Mouse (Mus musculus) heart, embryonic 12.5 days (tissue): ENCODE data around the gene Gm3285. TPM values are rescaled to one million over a fixed set of nuclear protein-coding genes. Genes with fewer than 3 reads are reported as not detected.

Experiments used
- ATAC-seq: fragments of 200-750 bp; cut with Nextera tagmentation; 2 replicates; pipeline ENCODE4 v1.8.0; 2017; ENCODE audit warnings: moderate TSS enrichment, moderate library complexity; ENCODE audit not compliant: insufficient number of reproducible peaks, low FRiP score
- H3K27ac ChIP-seq: fragments of 300-500 bp; sonication (generic); 2 replicates; pipeline ENCODE4 v1.5.1; 2016; ENCODE audit warnings: mild to moderate bottlenecking, moderate library complexity; ENCODE audit not compliant: poor library complexity, severe bottlenecking
- H3K27me3 ChIP-seq: fragments of 300-500 bp; sonication (generic); replicated peaks from 2 replicates; pipeline ENCODE4 v1.6.1; 2016; ENCODE audit warnings: mild to moderate bottlenecking, moderate library complexity
- H3K36me3 ChIP-seq: fragments of 300-500 bp; sonication (generic); 2 replicates; pipeline ENCODE4 v1.6.1; 2016; ENCODE audit warnings: mild to moderate bottlenecking, moderate library complexity
- H3K4me1 ChIP-seq: fragments of 300-500 bp; sonication (generic); replicated peaks from 2 replicates; pipeline ENCODE4 v1.6.1; 2016; ENCODE audit warnings: mild to moderate bottlenecking
- H3K4me2 ChIP-seq: fragments of 300-500 bp; sonication (generic); 2 replicates; pipeline ENCODE4 v1.6.1; 2016; ENCODE audit warnings: mild to moderate bottlenecking, moderate library complexity
- H3K4me3 ChIP-seq: fragments of 300-500 bp; sonication (generic); 2 replicates; pipeline ENCODE4 v1.5.1; 2016; ENCODE audit warnings: mild to moderate bottlenecking
- H3K9ac ChIP-seq: fragments of 300-500 bp; sonication (generic); 2 replicates; pipeline ENCODE4 v1.6.1; 2016; ENCODE audit warnings: mild to moderate bottlenecking, moderate library complexity
- H3K9me3 ChIP-seq: fragments of 300-500 bp; sonication (generic); replicated peaks from 2 replicates; pipeline ENCODE4 v1.6.1; 2016; ENCODE audit warnings: mild to moderate bottlenecking, moderate library complexity
- WGBS: fragments of 180-500 bp; shearing (Covaris S2); methylation state at CpG from one replicate; pipeline ENCODE4 v1.1.7; 2016; 5-methylcytosine and 5-hydroxymethylcytosine counted together
- polyA plus RNA-seq: library from polyadenylated mRNA; unstranded; fragments of >200 nt; fragmentation: Nextera tagmentation; extraction: Ambion mirVana; gene quantifications from 2 replicates; pipeline ENCODE4 v1.2.1, GENCODE M21; 2016

Gm3285 gene
- polyA plus RNA-seq, 1 experiment from 2014 or later = not detected

DNA sequence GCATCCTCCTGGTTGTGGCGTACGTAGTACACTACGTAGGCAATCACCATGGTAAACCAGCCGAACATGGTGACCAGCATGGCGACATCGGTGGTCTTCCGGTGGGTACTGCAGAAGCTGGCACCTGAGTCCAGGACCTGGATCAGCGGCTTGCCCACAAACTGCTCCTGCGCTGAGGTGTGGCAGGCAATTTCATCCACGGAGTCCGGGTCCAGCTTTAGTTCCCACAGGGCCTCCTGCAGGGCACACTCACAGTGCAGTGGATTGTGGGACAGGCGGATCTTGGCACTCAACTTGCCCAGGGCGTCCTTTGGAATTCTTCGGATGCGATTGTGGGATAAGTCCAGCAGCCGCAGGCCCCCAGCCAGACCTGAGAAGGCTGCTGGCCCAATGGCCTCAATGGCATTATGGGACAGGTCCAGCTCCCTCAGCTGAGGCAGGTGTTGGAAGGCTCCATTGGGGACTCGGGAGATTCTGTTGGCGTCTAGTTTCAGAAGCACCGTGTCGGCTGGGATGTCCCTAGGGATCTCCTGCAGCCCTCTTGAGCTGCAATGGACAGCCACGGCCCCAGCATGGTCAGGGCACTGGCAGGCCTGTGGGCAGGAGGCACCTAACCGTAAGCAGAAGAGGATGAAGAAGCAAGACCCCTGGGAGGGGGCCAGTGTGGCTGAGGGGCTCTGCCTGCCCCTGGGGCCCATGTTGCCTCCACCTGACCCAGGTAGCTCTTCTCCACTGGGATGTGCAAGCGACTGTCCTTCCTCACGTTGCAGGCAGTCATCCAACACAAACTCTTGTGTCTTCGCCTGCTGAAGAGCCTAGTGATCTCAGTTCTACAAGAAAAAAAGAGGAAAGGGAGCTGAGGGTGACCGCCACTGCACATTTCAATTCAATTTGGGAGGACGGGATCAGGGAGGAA lies 39.4 kb downstream of the Gm3285 start:
- H3K36me3 ChIP-seq = no peaks in the 10 kb centered on the region
- H3K4me3 ChIP-seq = peak overlapping the region; percentile 64; the same call in 1 of the 2 replicates
- H3K27me3 ChIP-seq = peaks cover 23% of the 10 kb centered on the region
- H3K27ac ChIP-seq = no peak overlapping the region
- peaks cover 15% of the 10 kb centered on the region for H3K4me1 ChIP-seq
- H3K9me3 ChIP-seq = peaks cover 4% of the 10 kb centered on the region; the same call in 1 of the 2 replicates
- H3K4me2 ChIP-seq = peak overlapping the region; percentile 69
- no peak for ATAC-seq
- H3K9ac ChIP-seq = no peak overlapping the region
- whole genome bisulfite sequencing = 84% methylated on average over 27 of the region's 27 CpGs

DNA sequence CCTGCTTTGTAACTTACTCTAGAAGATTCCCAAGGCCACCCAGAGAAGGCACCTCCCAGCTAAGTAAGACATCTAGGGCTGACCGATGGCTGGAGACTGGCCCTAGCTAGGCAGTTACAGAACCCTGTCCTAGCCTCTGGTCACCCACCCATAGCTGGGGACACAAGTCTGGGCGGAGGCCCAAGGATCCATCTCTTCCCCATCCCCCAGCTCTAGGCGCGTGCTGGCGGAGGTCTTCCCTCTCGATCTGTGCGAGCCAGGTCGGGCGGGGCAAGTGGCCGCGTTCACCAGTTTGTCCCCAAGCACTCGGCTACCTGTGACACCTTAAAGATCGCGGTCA lies 40.1 kb downstream of the Gm3285 start:
- Histone ChIP-seq H3K4me3 (peak overlapping the region; percentile 64), H3K36me3 (no peaks in the 10 kb centered on the region), H3K9ac (peak overlapping the region; percentile 58), H3K4me2 (peak overlapping the region; percentile 69), H3K4me1 (peaks cover 13% of the 10 kb centered on the region), H3K27me3 (peaks cover 23% of the 10 kb centered on the region), H3K27ac (no peak overlapping the region), H3K9me3 (peaks cover 4% of the 10 kb centered on the region; the same call in 1 of the 2 replicates)
- 3% methylated on average over 14 of the region's 14 CpGs for WGBS
- peak; percentile 7; the same call in 1 of the 2 replicates for ATAC-seq

DNA sequence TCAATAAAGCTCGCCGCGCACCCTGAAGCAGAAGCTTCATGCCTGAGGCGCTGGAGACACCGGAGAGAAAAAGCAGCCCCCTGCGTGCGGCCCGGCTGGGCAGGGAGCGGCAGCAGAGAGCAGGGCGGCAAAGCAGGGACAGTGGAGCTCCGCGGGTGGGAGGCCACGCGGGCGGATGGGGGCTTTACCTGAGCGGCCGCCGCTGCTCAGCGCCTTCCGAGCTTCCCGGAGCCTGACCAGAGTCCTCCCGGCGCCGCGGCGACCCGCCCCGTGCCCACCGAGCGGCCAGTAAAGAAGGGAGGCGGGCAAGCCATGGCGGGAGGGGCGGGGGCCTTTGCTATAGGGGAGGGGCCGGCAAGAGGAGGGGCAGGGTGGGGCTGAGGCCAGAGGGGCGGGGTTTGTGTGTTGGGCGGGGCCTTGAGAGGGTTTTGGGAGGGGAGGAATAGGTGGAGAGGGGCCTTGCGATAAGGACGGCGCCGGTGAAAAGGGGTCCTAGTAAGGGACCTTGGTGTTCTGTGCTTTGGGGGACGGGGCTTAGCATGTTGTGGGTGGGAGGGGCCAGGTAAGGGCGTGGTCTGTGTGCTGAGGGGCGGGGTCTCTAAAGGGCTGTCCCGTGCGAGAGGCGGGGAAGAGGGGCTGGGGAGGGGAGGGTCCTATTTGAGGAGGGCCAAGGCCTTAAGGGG lies 40.6 kb downstream of the Gm3285 start, which contains the start of gene Lrrc3:
TSS of gene Lrrc3 (minus strand) at position 326 of the 683 bp plus-strand sequence.
- Histone ChIP-seq H3K27me3 (peaks cover 23% of the 10 kb centered on the region), H3K36me3 (no peaks in the 10 kb centered on the region), H3K4me1 (peaks cover 13% of the 10 kb centered on the region), H3K9ac (peak within 1 kb of the TSS; percentile 58), H3K4me3 (peak within 1 kb of the TSS; percentile 64), H3K27ac (no peak within 1 kb of the TSS), H3K4me2 (peak within 1 kb of the TSS; percentile 69), H3K9me3 (peaks cover 4% of the 10 kb centered on the region; the same call in 1 of the 2 replicates)
- 2% methylated on average over 44 of the region's 46 CpGs for WGBS
- peak; percentile 84 for ATAC-seq

DNA sequence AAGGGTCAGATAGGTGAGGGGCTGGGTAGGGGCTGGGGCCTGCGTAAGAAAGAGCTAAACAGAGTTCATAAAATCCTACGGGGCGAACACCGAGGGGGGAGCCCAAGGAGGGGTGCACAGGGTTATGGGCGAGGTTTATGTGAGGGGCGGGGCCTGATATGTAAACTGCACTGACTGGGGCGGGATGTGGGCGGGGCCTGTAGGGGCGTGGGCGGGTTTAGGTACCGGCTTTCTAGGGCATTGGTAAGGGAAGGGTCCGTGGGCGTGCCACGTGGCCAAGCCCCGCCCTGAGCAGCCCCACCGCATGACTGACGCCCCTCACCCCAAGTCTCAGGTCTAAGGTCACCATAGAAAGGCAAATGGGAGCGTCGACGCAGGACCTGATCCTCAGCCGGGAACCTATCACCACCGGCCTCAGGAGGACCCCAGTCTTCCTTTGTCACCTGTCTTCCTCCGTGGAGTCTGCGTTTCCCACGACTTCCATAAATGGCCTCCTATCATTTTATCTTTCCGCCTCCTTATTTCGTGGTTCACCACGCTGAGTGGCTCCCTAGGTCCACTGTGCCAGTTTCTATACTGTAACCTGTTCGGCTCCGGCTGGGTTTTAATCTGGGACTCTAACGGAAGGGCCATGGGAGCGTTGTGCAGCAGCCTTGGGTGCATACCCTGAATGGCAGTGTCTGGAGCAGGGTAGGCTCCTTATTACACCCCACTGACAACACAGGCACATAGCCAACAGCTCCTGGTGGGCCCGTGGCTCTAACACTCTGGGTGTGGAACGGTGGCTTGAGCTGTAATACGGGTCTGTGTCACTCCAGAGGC lies 41.3 kb downstream of the Gm3285 start:
- Histone ChIP-seq H3K9ac (peak overlapping the region; percentile 58; the same call in 1 of the 2 replicates), H3K27me3 (peaks cover 23% of the 10 kb centered on the region), H3K4me1 (peaks cover 13% of the 10 kb centered on the region), H3K4me3 (peak overlapping the region; percentile 64), H3K27ac (no peak overlapping the region), H3K36me3 (no peaks in the 10 kb centered on the region), H3K4me2 (peak overlapping the region; percentile 69), H3K9me3 (peaks cover 4% of the 10 kb centered on the region; the same call in 1 of the 2 replicates)
- peak; percentile 70 for ATAC-seq
- 7% methylated on average over 35 of the region's 35 CpGs for WGBS

Other genes with a start within 250 kb of the Gm3285 start
- gene Ube2g2, start 239.7 kb upstream of the Gm3285 start, polyA plus RNA-seq = 69.5 and 72.8 TPM in 2 replicates
- not detected in 2 replicates for gene Tspear, start 175.4 kb upstream of the Gm3285 start, polyA plus RNA-seq
- gene Gm19402, start 171.2 kb upstream of the Gm3285 start, polyA plus RNA-seq = not detected in 2 replicates
- gene Gm9508, start 164.7 kb upstream of the Gm3285 start, polyA plus RNA-seq = not detected in 2 replicates
- not detected in 2 replicates for gene Gm10272, start 155.3 kb upstream of the Gm3285 start, polyA plus RNA-seq
- gene Gm10024, start 150.5 kb upstream of the Gm3285 start, polyA plus RNA-seq = not detected in 2 replicates
- not detected in 2 replicates for gene Gm10142, start 146.2 kb upstream of the Gm3285 start, polyA plus RNA-seq
- not detected in 2 replicates for gene Krtap12-1, start 141.4 kb upstream of the Gm3285 start, polyA plus RNA-seq
- gene Gm10100, start 135.5 kb upstream of the Gm3285 start, polyA plus RNA-seq = not detected in 2 replicates
- gene Gm18596, start 119.3 kb upstream of the Gm3285 start, polyA plus RNA-seq = not detected in 2 replicates
- gene Gm9736, start 110.6 kb upstream of the Gm3285 start, polyA plus RNA-seq = not detected in 2 replicates
- not detected in 2 replicates for gene Gm3233, start 102.3 kb upstream of the Gm3285 start, polyA plus RNA-seq
- gene Gm3238, start 90.7 kb upstream of the Gm3285 start, polyA plus RNA-seq = not detected in 2 replicates
- not detected in 2 replicates for gene Gm7138, start 85.0 kb upstream of the Gm3285 start, polyA plus RNA-seq
- gene Gm3250, start 79.4 kb upstream of the Gm3285 start, polyA plus RNA-seq = not detected in 2 replicates
- gene Gm7137, start 73.8 kb upstream of the Gm3285 start, polyA plus RNA-seq = not detected in 2 replicates
- not detected in 2 replicates for gene Gm9639, start 66.9 kb upstream of the Gm3285 start, polyA plus RNA-seq
- gene Gm19668, start 62.8 kb upstream of the Gm3285 start, polyA plus RNA-seq = not detected in 2 replicates
- gene Gm9507, start 50.1 kb upstream of the Gm3285 start, polyA plus RNA-seq = not detected in 2 replicates
- not detected in 2 replicates for gene Gm2696, start 47.3 kb upstream of the Gm3285 start, polyA plus RNA-seq
- gene Krtap10-4, start 34.9 kb upstream of the Gm3285 start, polyA plus RNA-seq = not detected in 2 replicates
- gene Krtap10-10, start 26.0 kb upstream of the Gm3285 start, polyA plus RNA-seq = not detected in 2 replicates
- gene Gm36176, start 15.2 kb upstream of the Gm3285 start, polyA plus RNA-seq = not detected in 2 replicates
- not detected in 2 replicates for gene Gm10318, start 9.1 kb upstream of the Gm3285 start, polyA plus RNA-seq
- 1.9 and 2.1 TPM in 2 replicates for gene Lrrc3, start 40.6 kb downstream of the Gm3285 start, polyA plus RNA-seq
- gene Trpm2, start 108.6 kb downstream of the Gm3285 start, polyA plus RNA-seq = 0.19 and 0.32 TPM in 2 replicates
- 14.8 and 15.6 TPM in 2 replicates for gene 1810043G02Rik, start 116.5 kb downstream of the Gm3285 start, polyA plus RNA-seq
- 220 and 226 TPM in 2 replicates for gene Pfkl, start 148.1 kb downstream of the Gm3285 start, polyA plus RNA-seq
- not detected in 2 replicates for gene Dnmt3l, start 180.0 kb downstream of the Gm3285 start, polyA plus RNA-seq
- gene Aire, start 181.6 kb downstream of the Gm3285 start, polyA plus RNA-seq = 0.42 TPM in 1 of 2 replicates, not detected in the other
- gene Icosl, start 207.3 kb downstream of the Gm3285 start, polyA plus RNA-seq = 1.5 and 1.6 TPM in 2 replicates